Mouse (Mus musculus) hindbrain, embryonic 12.5 days (tissue): ENCODE results near the gene Catsperg1. TPM values are rescaled to one million over a fixed set of nuclear protein-coding genes. Genes with fewer than 3 reads are reported as not detected.
A peak's percentile ranks its signal among the peaks of the same experiment; 100 is the strongest.
"Not testable (repeated sequence)": the region's sequence is repeated elsewhere in the genome, so short reads cannot be mapped to it uniquely, and the experiment has no call there.

Experiments used
- ATAC-seq: fragments of 200-750 bp; cut with Nextera tagmentation; 2 replicates; pipeline ENCODE4 v1.8.0; 2017; ENCODE audit warnings: moderate TSS enrichment; ENCODE audit not compliant: low FRiP score
- H3K27ac ChIP-seq: fragments of 300-500 bp; sonication (generic); 2 replicates; pipeline ENCODE4 v1.5.1; 2016; ENCODE audit warnings: mild to moderate bottlenecking
- H3K27me3 ChIP-seq: fragments of 300-500 bp; sonication (generic); 2 replicates; pipeline ENCODE4 v1.6.1; 2016; ENCODE audit warnings: mild to moderate bottlenecking
- H3K36me3 ChIP-seq: fragments of 300-500 bp; sonication (generic); 2 replicates; pipeline ENCODE4 v1.6.1; 2016; ENCODE audit warnings: mild to moderate bottlenecking
- H3K4me1 ChIP-seq: fragments of 300-500 bp; sonication (generic); 2 replicates; pipeline ENCODE4 v1.6.1; 2016
- H3K4me2 ChIP-seq: fragments of 300-500 bp; sonication (generic); replicated peaks from 2 replicates; pipeline ENCODE4 v1.6.1; 2016; ENCODE audit warnings: mild to moderate bottlenecking
- H3K4me3 ChIP-seq: fragments of 300-500 bp; sonication (generic); 2 replicates; pipeline ENCODE4 v1.5.1; 2016; ENCODE audit warnings: mild to moderate bottlenecking
- H3K9ac ChIP-seq: fragments of 300-500 bp; sonication (generic); 2 replicates; pipeline ENCODE4 v1.6.1; 2016; ENCODE audit warnings: mild to moderate bottlenecking, moderate library complexity
- H3K9me3 ChIP-seq: fragments of 300-500 bp; sonication (generic); replicated peaks from 2 replicates; pipeline ENCODE4 v1.6.1; 2016; ENCODE audit warnings: mild to moderate bottlenecking
- WGBS: fragments of 180-500 bp; shearing (Covaris S2); methylation state at CpG from one replicate; pipeline ENCODE4 v1.1.7; 2016; 5-methylcytosine and 5-hydroxymethylcytosine counted together
- polyA plus RNA-seq: library from polyadenylated mRNA; unstranded; fragments of >200 nt; fragmentation: Nextera tagmentation; extraction: Ambion mirVana; gene quantifications from 2 replicates; pipeline ENCODE4 v1.2.1, GENCODE M21; 2016

The Catsperg1 gene
- polyA plus RNA-seq, 1 experiment from 2014 or later: 0.72 TPM

DNA sequence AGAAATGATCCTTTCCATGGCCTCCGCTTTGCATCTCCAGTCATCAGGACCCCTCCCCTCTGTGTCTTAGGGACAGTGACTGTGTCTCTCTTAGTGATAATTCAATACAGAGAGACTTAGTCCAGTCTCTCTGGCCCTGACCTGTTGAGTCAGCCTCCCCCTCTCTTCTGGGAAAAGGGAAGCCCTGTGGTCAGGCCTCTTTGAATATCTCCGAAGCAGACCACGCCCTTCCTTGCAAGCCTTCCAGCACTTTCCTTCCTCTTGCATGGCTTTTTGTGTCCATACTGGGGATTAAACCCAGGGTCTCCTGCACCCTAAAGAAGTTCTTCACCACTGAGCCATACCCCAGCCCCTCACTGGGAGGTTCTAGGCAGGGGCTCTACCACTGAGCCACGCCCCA, 69.8 kb downstream of the Catsperg1 start:
- 94% methylated on average over 4 of the region's 4 CpGs for whole genome bisulfite sequencing
- no peak for ATAC-seq

DNA sequence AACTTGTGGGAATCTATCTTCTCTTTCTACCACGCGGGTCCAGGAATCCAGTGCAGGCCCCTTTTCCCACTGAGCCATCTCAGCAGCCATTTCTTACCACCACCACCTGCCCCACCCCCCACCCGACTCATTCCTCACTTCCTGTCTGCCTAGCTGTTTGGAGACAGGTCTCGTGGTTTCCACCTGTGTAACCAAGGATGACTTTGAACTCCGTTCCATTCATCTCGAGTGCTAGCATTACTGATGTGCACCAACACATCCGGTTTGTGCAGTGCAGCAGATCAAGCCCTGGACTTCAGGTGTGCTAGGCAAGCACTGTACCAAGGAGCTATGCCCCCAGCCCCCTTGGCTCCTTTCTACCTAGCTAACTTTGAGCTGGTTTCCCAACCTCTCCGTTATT, 72.4 kb downstream of the Catsperg1 start:
- no peak overlapping the region for H3K4me3 ChIP-seq
- WGBS: 88% methylated on average over 8 of the region's 8 CpGs
- H3K4me1 ChIP-seq: no peaks in the 10 kb centered on the region
- no peaks in the 10 kb centered on the region for H3K9me3 ChIP-seq
- no peak overlapping the region for H3K27ac ChIP-seq
- no peak overlapping the region for H3K4me2 ChIP-seq
- no peak for ATAC-seq
- H3K9ac ChIP-seq: no peak overlapping the region
- peaks cover 6% of the 10 kb centered on the region for H3K27me3 ChIP-seq
- H3K36me3 ChIP-seq: no peaks in the 10 kb centered on the region

More for the DNA sequence above, 69.8 kb downstream of the Catsperg1 start:
- no peak overlapping the region for H3K27ac ChIP-seq
- no peaks in the 10 kb centered on the region for H3K27me3 ChIP-seq
- no peaks in the 10 kb centered on the region for H3K4me1 ChIP-seq
- H3K4me2 ChIP-seq: no peak overlapping the region
- H3K36me3 ChIP-seq: no peaks in the 10 kb centered on the region
- H3K9me3 ChIP-seq: no peaks in the 10 kb centered on the region
- H3K9ac ChIP-seq: no peak overlapping the region
- no peak overlapping the region for H3K4me3 ChIP-seq

GRCm38 (mm10) chr7:29139237-29139636, 74.6 kb downstream of the Catsperg1 start:
- H3K27ac ChIP-seq, H3K4me2 ChIP-seq, H3K36me3 ChIP-seq, H3K4me3 ChIP-seq, ATAC-seq, H3K4me1 ChIP-seq, H3K9me3 ChIP-seq, H3K9ac ChIP-seq: not testable (repeated sequence)
- H3K27me3 ChIP-seq: peaks cover 26% of the 10 kb centered on the region
- 86% methylated on average over 3 of the region's 4 CpGs for WGBS

GRCm38 (mm10) chr7:29137429-29137828, 76.4 kb downstream of the Catsperg1 start:
- Histone ChIP-seq H3K27me3 (peaks cover 28% of the 10 kb centered on the region), H3K27ac (no peak overlapping the region), H3K9me3 (no peaks in the 10 kb centered on the region), H3K4me1 (peaks cover 9% of the 10 kb centered on the region; the same call in 1 of the 2 replicates), H3K4me3 (no peak overlapping the region), H3K36me3 (no peaks in the 10 kb centered on the region), H3K9ac (no peak overlapping the region), H3K4me2 (no peak overlapping the region)
- no peak for ATAC-seq
- 37% methylated on average over 16 of the region's 16 CpGs for WGBS

DNA sequence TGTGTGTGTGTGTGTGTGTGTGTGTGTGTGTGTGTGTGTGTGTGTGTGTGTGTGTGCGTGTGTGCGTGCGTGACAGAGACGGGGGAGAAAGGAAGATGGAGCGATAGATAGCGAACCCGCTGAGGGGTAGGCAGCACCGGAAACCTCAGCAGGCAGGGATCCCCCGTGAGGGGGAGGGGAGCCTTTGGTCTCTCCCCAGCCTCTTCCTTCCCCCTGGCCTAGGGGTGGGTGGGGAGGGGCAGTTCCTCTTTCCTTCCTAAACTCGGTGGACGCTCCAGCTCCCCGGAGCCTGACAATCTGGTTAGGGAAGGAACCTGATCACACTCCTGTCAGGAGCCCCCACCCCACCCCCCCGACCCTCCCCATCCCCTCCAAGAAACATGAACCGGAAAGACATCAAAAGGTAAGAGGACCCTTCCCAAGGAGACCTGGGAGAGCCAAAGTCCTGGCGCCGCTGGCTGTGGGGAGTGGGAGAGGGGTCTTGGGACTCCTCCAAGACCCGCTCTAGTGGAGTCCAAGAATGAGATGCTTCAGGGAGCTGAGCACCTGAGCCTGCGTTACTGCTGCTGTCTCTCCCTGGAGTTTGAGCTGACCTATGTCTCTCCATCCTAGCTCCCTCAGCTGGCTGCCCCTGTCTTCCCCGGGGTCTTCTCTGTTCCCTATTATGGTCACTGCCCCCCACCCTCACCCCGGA, 79.0 kb downstream of the Catsperg1 start, which contains the start of gene Rasgrp4:
Gene Rasgrp4 (plus strand): TSS at position 159 of the 694 bp plus-strand sequence.
- H3K4me2 ChIP-seq: peak within 1 kb of the TSS; percentile 47

DNA sequence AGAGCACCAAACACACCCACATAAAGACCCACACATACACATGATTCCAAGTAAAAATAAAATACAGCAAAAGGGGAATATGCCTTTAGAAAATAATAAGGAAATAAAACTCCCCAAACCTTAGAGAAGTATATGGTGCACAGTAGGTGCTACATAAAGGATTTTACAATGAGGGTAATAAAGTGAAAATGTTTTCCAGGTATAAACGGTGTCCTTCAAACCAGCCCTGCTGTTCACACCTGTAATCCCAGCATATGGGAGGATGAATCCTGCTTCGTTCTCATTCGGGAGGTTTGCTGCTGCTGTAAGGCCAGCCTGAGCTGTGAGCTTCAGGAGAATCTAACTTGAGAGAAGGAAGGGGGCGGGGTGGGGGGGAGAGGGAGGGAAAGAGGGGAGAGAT, 79.6 kb downstream of the Catsperg1 start:
- no peaks in the 10 kb centered on the region for H3K9me3 ChIP-seq
- H3K4me2 ChIP-seq: peak overlapping the region; percentile 47
- no peaks in the 10 kb centered on the region for H3K36me3 ChIP-seq
- WGBS: 8% methylated on average over 4 of the region's 4 CpGs
- peaks cover 9% of the 10 kb centered on the region; the same call in 1 of the 2 replicates for H3K4me1 ChIP-seq
- peak overlapping the region; percentile 19 for H3K4me3 ChIP-seq
- ATAC-seq: no peak
- H3K27ac ChIP-seq: no peak overlapping the region
- H3K27me3 ChIP-seq: peaks cover 28% of the 10 kb centered on the region
- H3K9ac ChIP-seq: no peak overlapping the region; the same call in 1 of the 2 replicates

More for the DNA sequence above, 79.0 kb downstream of the Catsperg1 start, which contains the start of gene Rasgrp4:
- Histone ChIP-seq H3K9me3 (no peaks in the 10 kb centered on the region), H3K36me3 (no peaks in the 10 kb centered on the region), H3K27ac (no peak within 1 kb of the TSS), H3K9ac (no peak within 1 kb of the TSS; the same call in none of the 2 replicates), H3K4me1 (peaks cover 9% of the 10 kb centered on the region; the same call in 1 of the 2 replicates), H3K27me3 (peaks cover 28% of the 10 kb centered on the region), H3K4me3 (peak within 1 kb of the TSS; percentile 19)
- 1% methylated on average over 12 of the region's 20 CpGs for WGBS
- no peak for ATAC-seq

Other genes with a start within 250 kb of the Catsperg1 start
- gene Eif3k, start 232.2 kb downstream of the Catsperg1 start, polyA plus RNA-seq: 298 and 331 TPM in 2 replicates
- gene Map4k1, start 232.0 kb downstream of the Catsperg1 start, polyA plus RNA-seq: 4.9 and 5.4 TPM in 2 replicates
- gene Ryr1, start 88.9 kb downstream of the Catsperg1 start, polyA plus RNA-seq: 5.2 and 5.7 TPM in 2 replicates
- 0.46 and 1.1 TPM in 2 replicates for gene Rasgrp4, start 79.2 kb downstream of the Catsperg1 start, polyA plus RNA-seq
- 20.0 and 21.7 TPM in 2 replicates for gene Fam98c, start 57.8 kb downstream of the Catsperg1 start, polyA plus RNA-seq
- gene Ggn, start 43.8 kb downstream of the Catsperg1 start, polyA plus RNA-seq: 0.46 and 0.56 TPM in 2 replicates
- gene Spred3, start 43.6 kb downstream of the Catsperg1 start, polyA plus RNA-seq: 5.9 and 6.4 TPM in 2 replicates
- gene Psmd8, start 33.3 kb downstream of the Catsperg1 start, polyA plus RNA-seq: 285 and 288 TPM in 2 replicates
- gene Kcnk6, start 18.5 kb upstream of the Catsperg1 start, polyA plus RNA-seq: 1.2 and 1.6 TPM in 2 replicates
- 81.9 and 83.4 TPM in 2 replicates for gene Yif1b, start 24.3 kb upstream of the Catsperg1 start, polyA plus RNA-seq
- gene 2200002D01Rik, start 34.4 kb upstream of the Catsperg1 start, polyA plus RNA-seq: 1.8 and 2.4 TPM in 2 replicates
- gene Spint2, start 67.9 kb upstream of the Catsperg1 start, polyA plus RNA-seq: 42.6 and 63.3 TPM in 2 replicates
- gene Ppp1r14a, start 75.3 kb upstream of the Catsperg1 start, polyA plus RNA-seq: 20.8 and 22.4 TPM in 2 replicates
- gene Dpf1, start 89.9 kb upstream of the Catsperg1 start, polyA plus RNA-seq: 102 and 110 TPM in 2 replicates